Mouse (Mus musculus) lung, postnatal 25 days (tissue): ENCODE results near the gene Dnajc30.
"Not testable (repeated sequence)": the region's sequence is repeated elsewhere in the genome, so short reads cannot be mapped to it uniquely, and the experiment has no call there.

Experiments
- DNase-seq: peaks from one replicate; pipeline ENCODE4 v3.0.0; 2022; ENCODE audit warnings: low spot score

Gene Dnajc30

GRCm38 (mm10) chr5:135064909-135065446 lies 976 bp downstream of the Dnajc30 start, which contains the start of gene Bud23:
Gene Bud23, minus strand, starts transcription at chr5:135064959.
- DNase-seq: not testable (repeated sequence)

GRCm38 (mm10) chr5:135066008-135066407 lies 2.0 kb downstream of the Dnajc30 start:
- DNase-seq: no peak

- DNase-seq: no peak
Measured at GRCm38 (mm10) chr5:135070448-135070847, 6.4 kb downstream of the Dnajc30 start.

- DNase-seq: no peak
Measured at GRCm38 (mm10) chr5:135072061-135072460, 8.1 kb downstream of the Dnajc30 start.

GRCm38 (mm10) chr5:135072720-135073119 lies 8.7 kb downstream of the Dnajc30 start:
- DNase-seq: no peak

- no peak for DNase-seq
Measured at GRCm38 (mm10) chr5:135073349-135074150, 9.5 kb downstream of the Dnajc30 start.

GRCm38 (mm10) chr5:135075655-135076054 lies 11.7 kb downstream of the Dnajc30 start:
- DNase-seq: no peak

GRCm38 (mm10) chr5:135076368-135076767 lies 12.4 kb downstream of the Dnajc30 start:
- DNase-seq: no peak

- DNase-seq: peak; percentile 13
Measured at GRCm38 (mm10) chr5:135076931-135077505, 13.0 kb downstream of the Dnajc30 start.

- peak; percentile 91 for DNase-seq
Measured at GRCm38 (mm10) chr5:135077564-135078481, 13.8 kb downstream of the Dnajc30 start, which contains the start of gene Vps37d. Gene Vps37d, minus strand, starts transcription at chr5:135078266.

GRCm38 (mm10) chr5:135078482-135078810 lies 14.4 kb downstream of the Dnajc30 start:
- DNase-seq: no peak

- no peak for DNase-seq
Measured at GRCm38 (mm10) chr5:135079578-135079977, 15.6 kb downstream of the Dnajc30 start.

GRCm38 (mm10) chr5:135080539-135080938 lies 16.5 kb downstream of the Dnajc30 start:
- no peak for DNase-seq

GRCm38 (mm10) chr5:135086871-135087270 lies 22.9 kb downstream of the Dnajc30 start:
- DNase-seq: no peak

- DNase-seq: no peak
Measured at GRCm38 (mm10) chr5:135089653-135090052, 25.7 kb downstream of the Dnajc30 start, which contains the start of gene Mlxipl. Gene Mlxipl, plus strand, starts transcription at chr5:135089890.

- DNase-seq: no peak
Measured at GRCm38 (mm10) chr5:135100981-135101380, 37.0 kb downstream of the Dnajc30 start.

- DNase-seq: no peak
Measured at GRCm38 (mm10) chr5:135103999-135104660, 40.1 kb downstream of the Dnajc30 start.

- peak; percentile 85 for DNase-seq
Measured at GRCm38 (mm10) chr5:135106758-135107256, 42.8 kb downstream of the Dnajc30 start.

GRCm38 (mm10) chr5:135107521-135108501 lies 43.8 kb downstream of the Dnajc30 start:
- peak; percentile 60 for DNase-seq

- no peak for DNase-seq
Measured at GRCm38 (mm10) chr5:135109017-135109416, 45.0 kb downstream of the Dnajc30 start.
